Mouse (Mus musculus): ENCODE measurements around the gene Gm3045. TPM values are rescaled to one million over a fixed set of nuclear protein-coding genes. Genes with fewer than 3 reads are reported as not detected.

Gm3045 gene
- total RNA-seq, 2 experiments from 2014 or later, result not detected

Other genes with a start within 250 kb of the Gm3045 start
- gene Tifab, start 247.7 kb upstream of the Gm3045 start, total RNA-seq (2021), result 1 to 10 TPM; 1.6 TPM
- under 1 TPM; 0.23 to 0.27 TPM for gene Neurog1, start 174.4 kb upstream of the Gm3045 start, total RNA-seq (2021)
- gene Cxcl14, start 130.0 kb upstream of the Gm3045 start, total RNA-seq (2021), result 100 to 1,000 TPM; 121 to 127 TPM
- gene Slc25a48, start 11.8 kb downstream of the Gm3045 start, total RNA-seq (2021), result under 1 TPM in 1 of 2 experiments, not detected in 1; 0.10 TPM
- gene Il9, start 55.7 kb downstream of the Gm3045 start, total RNA-seq (2021), result not detected
- gene Fbxl21, start 95.9 kb downstream of the Gm3045 start, total RNA-seq (2021), result 1 to 10 TPM; 5.1 to 6.1 TPM
- not detected for gene Lect2, start 121.9 kb downstream of the Gm3045 start, total RNA-seq (2021)
- gene Tgfbi, start 182.9 kb downstream of the Gm3045 start, total RNA-seq (2021), result 1 to 10 TPM; 2.8 to 3.4 TPM